Mouse (Mus musculus): ENCODE measurements around the gene Pm20d1. TPM values are rescaled to one million over a fixed set of nuclear protein-coding genes. Genes with fewer than 3 reads are reported as not detected.

Gene Pm20d1
- total RNA-seq, 2 experiments from 2014 or later: 0.67 to 1.1 TPM

- DNase-seq (ENCODE audit: low spot score in 2 of 2): peak; percentile 96
Measured at GRCm38 (mm10) chr1:131827787-131828258, 30.6 kb downstream of the Pm20d1 start.

DNA sequence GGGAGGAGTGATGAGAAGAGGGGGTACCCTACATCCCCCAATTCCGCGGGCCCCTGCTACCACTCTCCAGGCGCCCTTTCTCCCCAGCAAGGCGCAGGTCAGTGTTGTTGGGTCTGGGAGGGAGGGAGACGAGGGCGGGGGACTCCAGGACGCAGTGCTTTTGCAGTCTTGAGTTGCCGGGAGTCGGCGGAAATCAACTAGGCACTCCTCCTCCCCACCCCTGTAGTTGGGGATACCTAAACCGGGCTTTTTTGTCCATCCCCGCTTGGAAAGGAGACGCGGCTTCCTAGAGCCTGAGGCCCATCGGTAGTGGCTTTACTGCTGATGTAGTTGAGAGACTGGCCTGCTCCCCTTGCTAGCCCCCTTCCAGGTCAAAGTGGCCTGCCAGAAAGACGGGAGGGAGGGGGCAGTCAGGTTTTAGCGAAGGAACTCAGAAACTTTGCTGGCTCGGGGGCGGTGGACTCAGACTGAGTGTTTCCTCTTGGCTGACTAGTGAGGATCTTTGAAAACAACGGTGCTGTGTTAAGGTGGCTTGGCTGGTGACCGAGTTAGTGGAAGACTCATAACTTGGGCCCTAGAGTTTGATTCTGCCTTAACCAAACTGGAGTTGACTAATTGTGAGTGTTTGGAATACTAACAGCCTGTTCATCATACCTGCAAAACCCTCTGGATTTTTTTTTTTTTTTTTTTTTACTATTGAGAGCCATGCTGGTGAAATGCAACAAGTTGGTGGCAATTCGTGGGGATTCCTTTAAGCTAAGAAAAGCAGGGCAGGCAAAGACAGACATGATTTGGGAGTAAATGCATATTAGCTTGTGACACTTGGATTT lies 31.3 kb downstream of the Pm20d1 start:
- DNase-seq (ENCODE audit: low spot score in 2 of 2): no peak

DNA sequence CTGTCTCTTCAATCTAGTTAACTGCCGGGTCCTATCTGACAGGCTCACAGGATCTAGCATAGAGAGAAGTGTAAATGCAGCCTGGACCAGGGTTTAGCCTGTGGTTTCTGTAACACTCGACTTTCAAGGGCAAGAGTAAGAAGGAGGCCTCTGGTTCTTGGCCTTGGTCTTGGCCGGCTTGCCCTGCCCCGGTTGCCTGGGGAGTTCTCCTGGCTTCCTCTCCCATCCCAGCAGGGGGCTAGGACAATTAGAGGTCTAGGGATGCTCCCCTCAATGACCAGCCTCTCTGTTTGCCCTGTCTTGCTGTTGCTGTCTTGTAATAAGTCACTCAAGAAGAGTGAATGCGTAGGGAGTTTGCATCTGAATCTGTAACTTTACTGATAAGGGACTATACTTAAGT lies 32.1 kb downstream of the Pm20d1 start:
- no peak for DNase-seq (ENCODE audit: low spot score in 2 of 2)

DNA sequence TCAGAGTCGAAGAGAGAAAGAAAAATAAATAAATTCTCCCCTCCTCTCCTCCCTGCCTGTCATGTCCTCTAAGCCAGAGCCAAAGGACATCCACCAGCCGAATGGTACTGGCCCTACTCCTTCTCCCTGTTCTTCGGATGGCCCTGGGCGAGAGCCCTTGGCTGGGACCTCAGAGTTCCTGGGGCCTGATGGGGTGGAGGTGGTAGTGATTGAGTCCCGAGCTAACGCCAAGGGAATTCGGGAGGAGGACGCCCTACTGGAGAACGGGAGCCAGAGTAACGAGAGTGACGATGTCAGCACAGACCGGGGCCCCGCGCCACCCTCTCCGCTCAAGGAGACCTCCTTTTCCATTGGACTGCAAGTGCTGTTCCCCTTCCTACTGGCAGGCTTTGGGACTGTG lies 33.4 kb downstream of the Pm20d1 start:
- DNase-seq (ENCODE audit: low spot score in 2 of 2): no peak

GRCm38 (mm10) chr1:131830971-131831641 lies 33.9 kb downstream of the Pm20d1 start:
- no peak for DNase-seq (ENCODE audit: low spot score in 2 of 2)

GRCm38 (mm10) chr1:131837035-131837434 lies 39.9 kb downstream of the Pm20d1 start:
- no peak for DNase-seq (ENCODE audit: low spot score in 2 of 2)

DNA sequence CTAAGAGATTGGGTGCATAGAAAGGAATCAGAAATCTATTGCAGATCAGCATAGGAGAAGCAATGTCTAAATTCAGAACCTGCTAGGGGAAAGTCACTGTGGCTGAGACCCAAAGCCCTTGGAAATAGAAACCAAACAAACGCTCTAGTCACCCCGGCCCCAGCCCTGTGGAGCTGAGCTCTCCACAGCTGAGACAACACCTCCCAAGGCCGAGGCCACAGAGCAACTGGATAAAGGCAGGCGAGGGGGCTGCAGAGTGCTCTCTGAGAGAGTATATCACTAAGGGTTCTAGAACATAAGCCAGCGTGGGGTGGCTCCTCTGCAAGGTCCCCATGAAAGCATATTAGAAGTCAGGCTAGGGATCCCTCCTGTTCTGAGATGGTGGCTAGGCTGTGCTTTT lies 41.4 kb downstream of the Pm20d1 start:
- no peak for DNase-seq (ENCODE audit: low spot score in 2 of 2)

- DNase-seq (ENCODE audit: low spot score in 2 of 2): peak; percentile 62 to 80
Measured at GRCm38 (mm10) chr1:131839279-131839678, 42.1 kb downstream of the Pm20d1 start.

DNA sequence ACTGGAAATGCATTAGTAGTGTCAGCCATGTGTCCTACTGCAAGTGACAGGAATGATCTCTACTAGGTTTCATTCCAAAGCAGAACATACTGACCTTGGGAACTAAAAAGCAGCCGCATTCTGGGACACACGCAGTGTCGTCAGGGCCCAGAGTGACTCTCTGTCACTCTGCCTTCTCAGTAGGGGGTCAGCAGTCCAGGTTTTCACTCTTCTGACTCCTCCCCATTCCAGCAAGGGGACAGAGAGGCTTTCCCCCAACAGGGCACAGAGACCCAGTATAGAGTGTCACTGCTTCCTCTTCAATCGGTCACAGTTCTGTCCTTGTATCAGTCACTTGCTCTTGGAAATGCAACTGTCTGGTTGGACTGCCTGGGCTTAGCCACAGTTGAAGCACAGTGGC lies 45.0 kb downstream of the Pm20d1 start:
- no peak for DNase-seq (ENCODE audit: low spot score in 2 of 2)

- no peak for DNase-seq (ENCODE audit: low spot score in 2 of 2)
Measured at GRCm38 (mm10) chr1:131843758-131844157, 46.6 kb downstream of the Pm20d1 start.

- no peak for DNase-seq (ENCODE audit: low spot score in 2 of 2)
Measured at GRCm38 (mm10) chr1:131844883-131845282, 47.7 kb downstream of the Pm20d1 start.

DNA sequence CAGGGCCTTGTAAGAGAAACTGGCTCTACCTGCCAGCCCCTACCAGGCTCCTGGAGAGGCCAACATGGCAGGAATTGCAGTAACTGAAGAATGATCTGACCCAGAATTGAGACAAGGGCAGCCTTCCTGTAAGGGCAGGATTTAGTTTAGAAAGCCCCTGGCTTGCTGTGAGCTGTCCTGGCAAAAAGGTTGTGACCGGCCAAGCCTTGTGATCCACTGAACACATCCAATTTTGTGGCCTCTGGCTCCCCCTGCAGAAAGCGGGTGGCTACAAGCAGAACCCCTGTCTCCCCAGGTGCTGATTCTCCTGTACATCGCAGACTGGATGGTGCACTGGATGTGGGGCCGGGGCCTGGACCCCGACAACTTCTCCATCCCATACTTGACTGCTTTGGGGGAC lies 49.1 kb downstream of the Pm20d1 start:
- DNase-seq (ENCODE audit: low spot score in 2 of 2): peak; percentile 68 to 70

DNA sequence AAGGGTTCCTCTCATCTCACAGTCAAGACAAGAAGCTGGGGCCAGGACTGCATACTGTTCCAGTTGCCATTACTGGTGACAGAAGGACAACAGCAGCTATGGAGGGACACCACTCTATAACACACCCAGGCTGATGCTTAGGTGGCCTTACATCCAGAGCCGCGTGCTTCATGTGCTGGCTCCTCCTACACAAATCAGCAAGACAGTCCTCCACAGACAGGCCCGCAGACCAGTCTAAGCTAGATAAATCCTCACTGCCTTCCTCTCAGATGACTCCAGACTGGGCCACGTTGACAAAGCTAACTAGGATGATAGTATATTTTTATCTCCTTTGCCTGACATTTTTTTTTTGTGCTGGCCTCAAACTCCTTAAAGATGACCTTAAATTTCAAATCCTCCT lies 64.6 kb downstream of the Pm20d1 start:
- no peak for DNase-seq (ENCODE audit: low spot score in 2 of 2)

GRCm38 (mm10) chr1:131865596-131865995 lies 68.4 kb downstream of the Pm20d1 start:
- DNase-seq (ENCODE audit: low spot score in 2 of 2): no peak

- DNase-seq (ENCODE audit: low spot score in 2 of 2): no peak
Measured at GRCm38 (mm10) chr1:131866304-131866999, 69.3 kb downstream of the Pm20d1 start.

GRCm38 (mm10) chr1:131867093-131867945 lies 70.1 kb downstream of the Pm20d1 start, which contains the start of gene Rab29:
Gene Rab29 (plus strand): TSS chr1:131867224.
- DNase-seq (ENCODE audit: low spot score in 2 of 2): peak; percentile 88 to 94

DNA sequence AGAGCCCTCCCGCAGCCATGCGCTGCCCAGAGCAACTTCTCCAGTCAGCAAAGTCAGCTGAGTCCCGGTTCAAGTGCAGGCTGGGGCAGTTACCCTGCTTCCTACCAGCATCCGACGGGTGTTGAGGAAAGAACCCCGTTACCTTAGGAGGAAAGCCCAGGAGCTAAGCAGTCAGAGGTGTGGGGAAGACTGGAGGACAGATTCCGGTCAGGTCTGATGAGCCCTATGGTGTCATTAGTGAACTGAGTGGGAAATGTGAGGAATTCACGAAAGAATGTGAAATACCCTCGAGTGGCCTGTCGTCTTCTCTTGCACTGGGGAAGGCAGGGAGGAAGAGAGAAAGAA lies 70.7 kb downstream of the Pm20d1 start:
- no peak for DNase-seq (ENCODE audit: low spot score in 2 of 2)

- DNase-seq (ENCODE audit: low spot score in 2 of 2): no peak
Measured at GRCm38 (mm10) chr1:131869561-131869960, 72.4 kb downstream of the Pm20d1 start.
